Mouse (Mus musculus) kidney, adult 2 months (tissue): ENCODE data around the gene Cdk1.

Source experiments
- CTCF ChIP-seq: fragments of 200-500 bp; conservative IDR thresholded peaks from 2 replicates; pipeline ENCODE4 v1.5.1; 2011; ENCODE audit warnings: low read depth, mild to moderate bottlenecking, control low read depth, low read length, moderate library complexity, mixed read lengths; ENCODE audit not compliant: insufficient read depth, insufficient read length
- POLR2A ChIP-seq: fragments of 200-500 bp; IDR thresholded peaks from one replicate; pipeline ENCODE4 v1.6.1; 2011; ENCODE audit warnings: low read depth, low read length, control low read depth

DNA sequence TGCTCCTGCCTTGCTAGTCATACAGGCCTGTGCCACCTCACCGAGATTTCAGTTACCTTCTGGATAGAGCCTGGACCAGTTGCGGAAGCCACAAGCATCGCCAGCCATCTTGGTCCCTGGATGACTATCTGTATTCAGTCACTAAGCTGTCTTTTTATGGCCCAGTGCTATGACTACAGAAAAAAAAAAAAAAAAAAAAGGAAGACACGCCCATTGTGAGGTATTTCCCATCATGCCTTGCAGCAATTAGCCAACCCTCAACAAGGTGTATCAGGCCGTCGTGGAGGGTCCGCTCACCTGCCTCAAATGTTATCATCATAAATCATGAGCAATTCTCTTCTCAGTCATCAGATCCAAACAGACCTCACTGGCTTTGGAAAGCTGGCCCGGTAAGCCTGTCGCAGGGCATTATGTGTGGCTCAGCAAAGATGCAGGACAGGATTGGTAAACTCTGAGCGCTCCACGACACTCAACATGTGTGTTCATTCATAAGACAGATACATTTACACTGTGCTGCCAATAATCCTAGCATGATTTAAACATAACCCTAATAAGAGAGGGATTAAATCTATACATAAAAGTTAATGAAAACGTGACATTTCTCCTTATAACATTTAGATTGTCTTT, 24.6 kb downstream of the Cdk1 start:
- no peak for TF ChIP-seq POLR2A
- TF ChIP-seq CTCF = no peak
